Mouse (Mus musculus) natural killer cell, adult 2 months (primary cell): ENCODE results near the gene Prdm10.

Source experiments
- DNase-seq, 2 experiments: peaks; one replicate each; pipeline ENCODE4 v3.0.0; 2022; ENCODE audit warnings: low spot score in 2 of 2

Prdm10 gene

GRCm38 (mm10) chr9:31353518-31353917, 73.2 kb downstream of the Prdm10 start:
- DNase-seq, result no peak

GRCm38 (mm10) chr9:31354051-31354450, 73.7 kb downstream of the Prdm10 start:
- DNase-seq, result no peak

GRCm38 (mm10) chr9:31363698-31364609, 83.6 kb downstream of the Prdm10 start:
- DNase-seq, result no peak

GRCm38 (mm10) chr9:31365086-31365485, 84.7 kb downstream of the Prdm10 start:
- no peak for DNase-seq

- no peak for DNase-seq
These were observed 91.4 kb downstream of the Prdm10 start for GRCm38 (mm10) chr9:31371740-31372139.

- DNase-seq, result no peak
These were observed 96.3 kb downstream of the Prdm10 start for GRCm38 (mm10) chr9:31376661-31377060.

GRCm38 (mm10) chr9:31384786-31385499, 104.6 kb downstream of the Prdm10 start:
- DNase-seq, result no peak

- DNase-seq, result peak in 1 of 2 experiments; percentile 1
These were observed 105.1 kb downstream of the Prdm10 start for GRCm38 (mm10) chr9:31385500-31385869.

- peak; percentile 91 to 95 for DNase-seq
These were observed 105.6 kb downstream of the Prdm10 start, which contains the start of gene Nfrkb for GRCm38 (mm10) chr9:31385947-31386354. Gene Nfrkb, plus strand, starts transcription at chr9:31386192.

- DNase-seq, result no peak
These were observed 106.2 kb downstream of the Prdm10 start for GRCm38 (mm10) chr9:31386368-31387180.

GRCm38 (mm10) chr9:31387206-31387605, 106.9 kb downstream of the Prdm10 start:
- no peak for DNase-seq

- DNase-seq, result peak; percentile 25 to 52
These were observed 120.1 kb downstream of the Prdm10 start for GRCm38 (mm10) chr9:31400441-31400840.

GRCm38 (mm10) chr9:31404311-31404710, 124.0 kb downstream of the Prdm10 start:
- no peak for DNase-seq

GRCm38 (mm10) chr9:31405217-31405616, 124.9 kb downstream of the Prdm10 start:
- DNase-seq, result peak in 1 of 2 experiments; percentile 7

- no peak for DNase-seq
These were observed 131.8 kb downstream of the Prdm10 start for GRCm38 (mm10) chr9:31412165-31412564.

GRCm38 (mm10) chr9:31418821-31419220, 138.5 kb downstream of the Prdm10 start:
- DNase-seq, result peak in 1 of 2 experiments; percentile 16

- no peak for DNase-seq
These were observed 141.8 kb downstream of the Prdm10 start for GRCm38 (mm10) chr9:31422143-31422542.

- DNase-seq, result no peak
These were observed 148.6 kb downstream of the Prdm10 start for GRCm38 (mm10) chr9:31428971-31429370.

GRCm38 (mm10) chr9:31430011-31430410, 149.7 kb downstream of the Prdm10 start:
- DNase-seq, result no peak
